In the genomic region with DNA sequence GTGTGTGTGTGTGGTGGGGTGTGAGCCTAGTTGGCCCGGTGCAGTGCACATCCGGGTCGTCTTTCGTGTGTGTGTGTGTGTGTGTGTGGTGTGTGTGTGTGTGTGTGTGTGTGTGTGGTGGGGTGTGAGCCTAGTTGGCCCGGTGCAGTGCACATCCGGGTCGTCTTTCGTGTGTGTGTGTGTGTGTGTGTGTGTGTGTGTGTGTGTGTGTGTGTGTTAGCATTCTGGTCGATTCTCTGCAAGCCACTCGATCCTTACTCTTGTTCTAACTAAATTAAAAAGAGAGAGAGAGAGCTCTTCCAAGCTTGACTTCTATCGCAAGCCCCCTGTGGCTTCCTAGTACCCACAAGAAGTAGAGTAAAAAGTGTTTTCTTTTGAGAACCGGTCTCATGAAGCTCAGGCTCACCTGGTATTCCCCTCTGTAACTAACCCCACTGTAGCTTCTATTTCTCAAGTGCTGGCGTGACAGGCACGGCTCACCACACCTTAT, we compare ENCODE assay signal across 12 mouse cellular contexts. TPM values are rescaled to one million over a fixed set of nuclear protein-coding genes. Genes with fewer than 3 reads are reported as not detected.
DNase-seq lines count a peak whose midpoint lies in the region; ATAC-seq and TF ChIP-seq lines count a peak whose summit lies in the region.
"Not testable (repeated sequence)": the region's sequence is repeated elsewhere in the genome, so short reads cannot be mapped to it uniquely, and the experiment has no call there.
"Had no signal": no experiment of that assay in that cellular context is flagged by ENCODE, and none has a peak within 500 bp of the region (broad histone marks: within the 10 kb centered on the region; RNA-seq: fewer than 3 reads in every experiment).

No protein-coding gene starts in this region.

- H3K4me2 ChIP-seq in heart, embryonic 15.5 days, result peak overlapping the region; percentile 91; the same call in 1 of the 2 replicates
- H3K4me2 ChIP-seq in intestine, postnatal 0 days (replicated peaks; ENCODE audit: low read depth), result peak overlapping the region; percentile 35
- H3K4me2 ChIP-seq in limb, embryonic 15.5 days, result peak overlapping the region; percentile 17; the same call in 1 of the 2 replicates

- H3K4me1 ChIP-seq in ES-Bruce4 (ENCODE audit: control insufficient read depth, insufficient read depth, low read length); intestine, postnatal 0 days (replicated peaks; ENCODE audit: control insufficient read depth, insufficient read depth, low read length): not testable (repeated sequence)
- H3K4me1 ChIP-seq in embryonic facial prominence, embryonic 10.5 days, result peaks cover 56% of the 10 kb centered on the region
- H3K4me1 ChIP-seq in heart, embryonic 15.5 days (replicated peaks), result peaks cover 43% of the 10 kb centered on the region
- peaks cover 43% of the 10 kb centered on the region for H3K4me1 ChIP-seq in limb, embryonic 15.5 days
- H3K4me1 ChIP-seq in megakaryocyte, embryonic 14.5 days, result peaks cover 60% of the 10 kb centered on the region

- not testable (repeated sequence) for H3K36me3 ChIP-seq in ES-Bruce4 (ENCODE audit: control insufficient read depth, insufficient read depth, low read length, poor library complexity, severe bottlenecking); heart, embryonic 15.5 days; intestine, postnatal 0 days (ENCODE audit: control insufficient read depth, insufficient read depth); limb, embryonic 15.5 days
- H3K36me3 ChIP-seq in embryonic facial prominence, embryonic 10.5 days (replicated peaks), result peaks cover 15% of the 10 kb centered on the region
- peaks cover 14% of the 10 kb centered on the region for H3K36me3 ChIP-seq in megakaryocyte, embryonic 14.5 days (replicated peaks; ENCODE audit: low read length)

- TF ChIP-seq CTCF in ES-Bruce4 (IDR thresholded peaks at IDR 0.05; ENCODE audit: low read depth, low read length); intestine, postnatal 0 days (IDR thresholded peaks at IDR 0.05; ENCODE audit: low read depth): not testable (repeated sequence)

- H3K4me3 ChIP-seq in ES-Bruce4 (ENCODE audit: low read depth, low read length), result 0 out of 2 replicates have a peak overlapping the region, but pooled peaks have one; percentile 29
- H3K4me3 ChIP-seq in embryonic facial prominence, embryonic 10.5 days, result peak overlapping the region; percentile 99; the same call in 1 of the 2 replicates
- not testable (repeated sequence) for H3K4me3 ChIP-seq in heart, embryonic 15.5 days; intestine, postnatal 0 days (ENCODE audit: low read depth, low read length); limb, embryonic 15.5 days
- peak overlapping the region; percentile 79 for H3K4me3 ChIP-seq in megakaryocyte, embryonic 14.5 days (replicated peaks)

- not testable (repeated sequence) for H3K27ac ChIP-seq in ES-Bruce4 (ENCODE audit: insufficient read depth, low read length); embryonic facial prominence, embryonic 10.5 days (replicated peaks)
- H3K27ac ChIP-seq in heart, embryonic 15.5 days, result peak overlapping the region; percentile 47; the same call in 1 of the 2 replicates
- peak overlapping the region; percentile 54; the same call in 1 of the 2 replicates for H3K27ac ChIP-seq in intestine, postnatal 0 days (ENCODE audit: low read depth, low read length)
- H3K27ac ChIP-seq in limb, embryonic 15.5 days, result peak overlapping the region; percentile 47; the same call in 1 of the 2 replicates

- H3K27me3 ChIP-seq in ES-Bruce4 (ENCODE audit: control insufficient read depth, insufficient read depth, low read length, poor library complexity, severe bottlenecking); embryonic facial prominence, embryonic 10.5 days (replicated peaks; ENCODE audit: low read depth, poor library complexity, severe bottlenecking); heart, embryonic 15.5 days; intestine, postnatal 0 days (replicated peaks; ENCODE audit: control insufficient read depth, insufficient read depth, low read length); limb, embryonic 15.5 days; megakaryocyte, embryonic 14.5 days (replicated peaks): not testable (repeated sequence)

- DNase-seq in embryonic facial prominence, embryonic 10.5 days (ENCODE audit: low spot score), result not testable (repeated sequence)
- DNase-seq in thymus, postnatal 25 days, result peak; percentile 64

- not testable (repeated sequence) for ATAC-seq in heart, embryonic 15.5 days (replicated peaks; ENCODE audit: insufficient number of reproducible peaks, insufficient read depth, low FRiP score, low read depth); limb, embryonic 15.5 days (ENCODE audit: insufficient number of reproducible peaks, low FRiP score, low TSS enrichment, low read depth)
- ATAC-seq in intestine, postnatal 0 days, result peak; percentile 40; the same call in 1 of the 2 replicates
- peak; percentile 24 for ATAC-seq in neutrophil, adult 5-6 weeks (ENCODE audit: extremely low read depth, insufficient number of reproducible peaks, low FRiP score, poor library complexity, severe bottlenecking)

- WGBS in embryonic facial prominence, embryonic 10.5 days, result 44% methylated on average over 14 of the region's 14 CpGs
- WGBS in heart, embryonic 15.5 days, result 23% methylated on average over 13 of the region's 14 CpGs
- 26% methylated on average over 9 of the region's 14 CpGs for WGBS in intestine, postnatal 0 days
- WGBS in limb, embryonic 15.5 days, result 34% methylated on average over 6 of the region's 14 CpGs

- TF ChIP-seq EP300 in ES-Bruce4 (IDR thresholded peaks at IDR 0.05; ENCODE audit: insufficient read depth, low read depth, low read length), result not testable (repeated sequence)

- H3K9me3 ChIP-seq in ES-Bruce4 (replicated peaks; ENCODE audit: control insufficient read depth, insufficient read depth, low read length, poor library complexity, severe bottlenecking); embryonic facial prominence, embryonic 10.5 days; heart, embryonic 15.5 days (replicated peaks); intestine, postnatal 0 days (ENCODE audit: control insufficient read depth); limb, embryonic 15.5 days; megakaryocyte, embryonic 14.5 days: not testable (repeated sequence)

- peak overlapping the region; percentile 35; the same call in 1 of the 2 replicates for H3K9ac ChIP-seq in ES-Bruce4 (ENCODE audit: low read depth, poor library complexity, severe bottlenecking)
- H3K9ac ChIP-seq in heart, embryonic 15.5 days; intestine, postnatal 0 days (ENCODE audit: low read depth, low read length); limb, embryonic 15.5 days: not testable (repeated sequence)

- TF ChIP-seq POLR2A in ES-Bruce4 (IDR thresholded peaks at IDR 0.05; ENCODE audit: insufficient read depth, low read length), result not testable (repeated sequence)

RNA-seq across cellular contexts. Expression of a gene that starts 1.7 kb away (rescaled TPM):
- 36.8 and 44.9 TPM in 2 replicates for polyA plus RNA-seq in ES-Bruce4 (2011; ENCODE audit: insufficient read depth, insufficient read length, low read depth, missing spikeins)
- polyA plus RNA-seq in embryonic facial prominence, embryonic 10.5 days (2016; fragmentation: Nextera tagmentation; extraction: Ambion mirVana), result 62.2 and 66.3 TPM in 2 replicates
- polyA plus RNA-seq in heart, embryonic 15.5 days (2015; fragmentation: Nextera tagmentation; extraction: Ambion mirVana), result 29.1 and 41.6 TPM in 2 replicates
- 32.8 and 36.5 TPM in 2 replicates for polyA plus RNA-seq in intestine, postnatal 0 days (2015; fragmentation: Nextera tagmentation; extraction: Ambion mirVana)
- 48.0 and 50.6 TPM in 2 replicates for polyA plus RNA-seq in limb, embryonic 15.5 days (2015; fragmentation: Nextera tagmentation; extraction: Ambion mirVana)
- 95.2 and 184 TPM in 2 replicates for polyA plus RNA-seq in megakaryocyte, embryonic 14.5 days (2012; ENCODE audit: insufficient read depth, low replicate concordance)
- 34.5 and 40.5 TPM in 2 replicates for total RNA-seq in neutrophil, adult 5-6 weeks (2017)

RNA-seq across cellular contexts. Expression of a gene that starts 7.0 kb away (rescaled TPM):
- 2,442 and 2,478 TPM in 2 replicates for polyA plus RNA-seq in ES-Bruce4 (2011; ENCODE audit: insufficient read depth, insufficient read length, low read depth, missing spikeins)
- 564 and 572 TPM in 2 replicates for polyA plus RNA-seq in embryonic facial prominence, embryonic 10.5 days (2016; fragmentation: Nextera tagmentation; extraction: Ambion mirVana)
- 350 and 441 TPM in 2 replicates for polyA plus RNA-seq in heart, embryonic 15.5 days (2015; fragmentation: Nextera tagmentation; extraction: Ambion mirVana)
- polyA plus RNA-seq in intestine, postnatal 0 days (2015; fragmentation: Nextera tagmentation; extraction: Ambion mirVana), result 286 and 316 TPM in 2 replicates
- polyA plus RNA-seq in limb, embryonic 15.5 days (2015; fragmentation: Nextera tagmentation; extraction: Ambion mirVana), result 564 and 615 TPM in 2 replicates
- polyA plus RNA-seq in megakaryocyte, embryonic 14.5 days (2012; ENCODE audit: insufficient read depth, low replicate concordance), result 439 and 1,295 TPM in 2 replicates
- 1,126 and 1,171 TPM in 2 replicates for total RNA-seq in neutrophil, adult 5-6 weeks (2017)

RNA-seq across cellular contexts. Expression of a gene that starts 13.3 kb away (rescaled TPM):
- polyA plus RNA-seq in ES-Bruce4 (2011; ENCODE audit: insufficient read depth, insufficient read length, low read depth, missing spikeins), result 61.2 and 64.8 TPM in 2 replicates
- 51.5 and 53.2 TPM in 2 replicates for polyA plus RNA-seq in embryonic facial prominence, embryonic 10.5 days (2016; fragmentation: Nextera tagmentation; extraction: Ambion mirVana)
- polyA plus RNA-seq in heart, embryonic 15.5 days (2015; fragmentation: Nextera tagmentation; extraction: Ambion mirVana), result 38.4 and 43.1 TPM in 2 replicates
- 50.5 and 53.4 TPM in 2 replicates for polyA plus RNA-seq in intestine, postnatal 0 days (2015; fragmentation: Nextera tagmentation; extraction: Ambion mirVana)
- polyA plus RNA-seq in limb, embryonic 15.5 days (2015; fragmentation: Nextera tagmentation; extraction: Ambion mirVana), result 45.7 and 53.5 TPM in 2 replicates
- 168 TPM in 2 replicates for polyA plus RNA-seq in megakaryocyte, embryonic 14.5 days (2012; ENCODE audit: insufficient read depth, low replicate concordance)
- 47.3 and 52.0 TPM in 2 replicates for total RNA-seq in neutrophil, adult 5-6 weeks (2017)

RNA-seq across cellular contexts. Expression of a gene that starts 14.2 kb away (rescaled TPM):
- not detected in 2 replicates for polyA plus RNA-seq in ES-Bruce4 (2011; ENCODE audit: insufficient read depth, insufficient read length, low read depth, missing spikeins)
- not detected in 2 replicates for polyA plus RNA-seq in embryonic facial prominence, embryonic 10.5 days (2016; fragmentation: Nextera tagmentation; extraction: Ambion mirVana)
- polyA plus RNA-seq in heart, embryonic 15.5 days (2015; fragmentation: Nextera tagmentation; extraction: Ambion mirVana), result not detected in 2 replicates
- 0.12 TPM in 2 replicates for polyA plus RNA-seq in intestine, postnatal 0 days (2015; fragmentation: Nextera tagmentation; extraction: Ambion mirVana)
- polyA plus RNA-seq in limb, embryonic 15.5 days (2015; fragmentation: Nextera tagmentation; extraction: Ambion mirVana), result not detected in 2 replicates
- polyA plus RNA-seq in megakaryocyte, embryonic 14.5 days (2012; ENCODE audit: insufficient read depth, low replicate concordance), result not detected in 2 replicates
- not detected in 2 replicates for total RNA-seq in neutrophil, adult 5-6 weeks (2017)
- total RNA-seq: left cerebral cortex, postnatal 10 days had no signal
- polyA plus RNA-seq: forebrain, embryonic 14.5 days; gonadal fat pad, adult 2 months; midbrain, embryonic 16.5 days had no signal

RNA-seq across cellular contexts. Expression of a gene that starts 32.4 kb away (rescaled TPM):
- polyA plus RNA-seq in ES-Bruce4 (2011; ENCODE audit: insufficient read depth, insufficient read length, low read depth, missing spikeins), result not detected in 2 replicates
- not detected in 2 replicates for polyA plus RNA-seq in embryonic facial prominence, embryonic 10.5 days (2016; fragmentation: Nextera tagmentation; extraction: Ambion mirVana)
- polyA plus RNA-seq in heart, embryonic 15.5 days (2015; fragmentation: Nextera tagmentation; extraction: Ambion mirVana), result 7.3 and 9.1 TPM in 2 replicates
- polyA plus RNA-seq in intestine, postnatal 0 days (2015; fragmentation: Nextera tagmentation; extraction: Ambion mirVana), result 0.08 and 0.10 TPM in 2 replicates
- polyA plus RNA-seq in limb, embryonic 15.5 days (2015; fragmentation: Nextera tagmentation; extraction: Ambion mirVana), result 0.41 and 1.3 TPM in 2 replicates
- not detected in 2 replicates for polyA plus RNA-seq in megakaryocyte, embryonic 14.5 days (2012; ENCODE audit: insufficient read depth, low replicate concordance)
- not detected in 2 replicates for total RNA-seq in neutrophil, adult 5-6 weeks (2017)
- total RNA-seq: left cerebral cortex, postnatal 10 days had no signal
- polyA plus RNA-seq: forebrain, embryonic 14.5 days; gonadal fat pad, adult 2 months; midbrain, embryonic 16.5 days had no signal

Comparison
In these comparisons a context has a peak if more than half of its experiments do, and no peak if none do; other contexts are left out.
1. H3K4me2 ChIP-seq: peak in every context shown above with its lines; median percentile 91 in heart, embryonic 15.5 days; 35 in intestine, postnatal 0 days; 17 in limb, embryonic 15.5 days.